Mouse (Mus musculus) liver, embryonic 16.5 days (tissue): ENCODE data around the gene Sec1. TPM values are rescaled to one million over a fixed set of nuclear protein-coding genes. Genes with fewer than 3 reads are reported as not detected.

ENCODE experiments used
- ATAC-seq: fragments of 200-750 bp; cut with Nextera tagmentation; 2 replicates; pipeline ENCODE4 v1.8.0; 2017; ENCODE audit warnings: low read depth, mild to moderate bottlenecking, moderate number of reproducible peaks, moderate library complexity
- H3K27ac ChIP-seq: fragments of 300-500 bp; sonication (generic); 2 replicates; pipeline ENCODE4 v1.5.1; 2014; ENCODE audit warnings: mild to moderate bottlenecking, low read length
- H3K27me3 ChIP-seq: fragments of 300-500 bp; sonication (generic); 2 replicates; pipeline ENCODE4 v1.6.1; 2014; ENCODE audit warnings: low read depth, low read length, mixed read lengths; ENCODE audit not compliant: control insufficient read depth, insufficient read depth
- H3K36me3 ChIP-seq: fragments of 300-500 bp; sonication (generic); 2 replicates; pipeline ENCODE4 v1.6.1; 2014; ENCODE audit warnings: mild to moderate bottlenecking; ENCODE audit not compliant: control insufficient read depth, insufficient read depth
- H3K4me1 ChIP-seq: fragments of 300-500 bp; sonication (generic); 2 replicates; pipeline ENCODE4 v1.6.1; 2014; ENCODE audit warnings: low read depth, low read length, mixed read lengths; ENCODE audit not compliant: control insufficient read depth
- H3K4me2 ChIP-seq: fragments of 300-500 bp; sonication (generic); 2 replicates; pipeline ENCODE4 v1.6.1; 2014; ENCODE audit warnings: low read depth, low read length, mixed read lengths
- H3K4me3 ChIP-seq: fragments of 300-500 bp; sonication (generic); 2 replicates; pipeline ENCODE4 v1.5.1; 2014; ENCODE audit warnings: low read depth, mild to moderate bottlenecking, low read length
- H3K9ac ChIP-seq: fragments of 300-500 bp; sonication (generic); 2 replicates; pipeline ENCODE4 v1.6.1; 2014; ENCODE audit warnings: low read depth, low read length
- H3K9me3 ChIP-seq: fragments of 300-500 bp; sonication (generic); replicated peaks from 2 replicates; pipeline ENCODE4 v1.6.1; 2016; ENCODE audit warnings: low read length; ENCODE audit not compliant: control insufficient read depth
- WGBS: fragments of 180-500 bp; shearing (Covaris S2); extraction: QIAGEN DNeasy Blood & Tissue Kit; methylation state at CpG from one replicate; pipeline ENCODE4 v1.1.7; 2014; ENCODE audit not compliant: insufficient replicate concordance; 5-methylcytosine and 5-hydroxymethylcytosine counted together
- polyA plus RNA-seq: library from polyadenylated mRNA; unstranded; fragments of >200 nt; fragmentation: Nextera tagmentation; extraction: Ambion mirVana; gene quantifications from 2 replicates; pipeline ENCODE4 v1.2.1, GENCODE M21; 2015

The Sec1 gene
- polyA plus RNA-seq, 1 experiment from 2014 or later = 0.05 TPM

- Histone ChIP-seq H3K4me1 (peaks cover 54% of the 10 kb centered on the region), H3K9ac (peak overlapping the region; percentile 74), H3K4me3 (peak overlapping the region; percentile 87), H3K9me3 (no peaks in the 10 kb centered on the region), H3K27ac (peak overlapping the region; percentile 70), H3K27me3 (no peaks in the 10 kb centered on the region), H3K36me3 (peaks cover 24% of the 10 kb centered on the region), H3K4me2 (peak overlapping the region; percentile 96)
- 8% methylated on average over 14 of the region's 14 CpGs for WGBS
- peak; percentile 33 for ATAC-seq
These were observed 20.5 kb upstream of the Sec1 start for GRCm38 (mm10) chr7:45714630-45715089.

- Histone ChIP-seq H3K36me3 (peaks cover 19% of the 10 kb centered on the region), H3K27ac (peak overlapping the region; percentile 70), H3K9ac (peak overlapping the region; percentile 74), H3K4me3 (peak overlapping the region; percentile 87), H3K4me1 (peaks cover 47% of the 10 kb centered on the region), H3K4me2 (peak overlapping the region; percentile 96), H3K27me3 (no peaks in the 10 kb centered on the region), H3K9me3 (no peaks in the 10 kb centered on the region)
- WGBS = 73% methylated on average over 6 of the region's 6 CpGs
- ATAC-seq = no peak
These were observed 19.8 kb upstream of the Sec1 start for GRCm38 (mm10) chr7:45713881-45714520.

- Histone ChIP-seq H3K27ac (peak overlapping the region; percentile 70), H3K4me1 (peaks cover 48% of the 10 kb centered on the region), H3K4me2 (no peak overlapping the region), H3K27me3 (no peaks in the 10 kb centered on the region), H3K36me3 (peaks cover 19% of the 10 kb centered on the region), H3K9ac (no peak overlapping the region), H3K4me3 (no peak overlapping the region), H3K9me3 (no peaks in the 10 kb centered on the region)
- WGBS = 85% methylated on average over 16 of the region's 16 CpGs
- no peak for ATAC-seq
These were observed 19.2 kb upstream of the Sec1 start for GRCm38 (mm10) chr7:45713396-45713795.

- 81% methylated on average over 21 of the region's 21 CpGs for WGBS
- H3K4me2 ChIP-seq = no peak overlapping the region
- no peak overlapping the region for H3K4me3 ChIP-seq
- no peak overlapping the region for H3K9ac ChIP-seq
- H3K27ac ChIP-seq = no peak overlapping the region
- peaks cover 60% of the 10 kb centered on the region for H3K4me1 ChIP-seq
- no peaks in the 10 kb centered on the region for H3K9me3 ChIP-seq
- peaks cover 19% of the 10 kb centered on the region for H3K36me3 ChIP-seq
- no peak for ATAC-seq
- no peaks in the 10 kb centered on the region for H3K27me3 ChIP-seq
These were observed 18.0 kb upstream of the Sec1 start for GRCm38 (mm10) chr7:45712022-45712757.

- WGBS = 82% methylated on average over 24 of the region's 24 CpGs
These were observed 17.3 kb upstream of the Sec1 start for GRCm38 (mm10) chr7:45711316-45712021.

GRCm38 (mm10) chr7:45710477-45711191 lies 16.4 kb upstream of the Sec1 start:
- Histone ChIP-seq H3K27ac (no peak overlapping the region), H3K9ac (no peak overlapping the region), H3K36me3 (peaks cover 19% of the 10 kb centered on the region), H3K4me1 (peaks cover 60% of the 10 kb centered on the region), H3K4me3 (no peak overlapping the region), H3K4me2 (no peak overlapping the region), H3K9me3 (no peaks in the 10 kb centered on the region), H3K27me3 (no peaks in the 10 kb centered on the region)
- 85% methylated on average over 20 of the region's 20 CpGs for WGBS
- no peak for ATAC-seq

More at GRCm38 (mm10) chr7:45711316-45712021, 17.3 kb upstream of the Sec1 start:
- H3K4me3 ChIP-seq = no peak overlapping the region
- no peak overlapping the region for H3K9ac ChIP-seq
- ATAC-seq = no peak
- peaks cover 19% of the 10 kb centered on the region for H3K36me3 ChIP-seq
- H3K4me1 ChIP-seq = peaks cover 60% of the 10 kb centered on the region
- H3K27ac ChIP-seq = no peak overlapping the region
- H3K9me3 ChIP-seq = no peaks in the 10 kb centered on the region
- H3K4me2 ChIP-seq = no peak overlapping the region
- no peaks in the 10 kb centered on the region for H3K27me3 ChIP-seq

- H3K4me1 ChIP-seq = peaks cover 65% of the 10 kb centered on the region
- no peak overlapping the region for H3K4me3 ChIP-seq
- H3K27ac ChIP-seq = no peak overlapping the region
- H3K9ac ChIP-seq = no peak overlapping the region
- ATAC-seq = no peak
- H3K36me3 ChIP-seq = peaks cover 19% of the 10 kb centered on the region
- no peaks in the 10 kb centered on the region for H3K27me3 ChIP-seq
- H3K9me3 ChIP-seq = no peaks in the 10 kb centered on the region
- 69% methylated on average over 14 of the region's 14 CpGs for WGBS
- H3K4me2 ChIP-seq = no peak overlapping the region
These were observed 15.6 kb upstream of the Sec1 start for GRCm38 (mm10) chr7:45709677-45710355.

- 61% methylated on average over 6 of the region's 6 CpGs for WGBS
- peaks cover 19% of the 10 kb centered on the region for H3K36me3 ChIP-seq
- ATAC-seq = no peak
- no peak overlapping the region for H3K4me3 ChIP-seq
- H3K4me2 ChIP-seq = no peak overlapping the region
- no peaks in the 10 kb centered on the region for H3K27me3 ChIP-seq
- no peak overlapping the region for H3K9ac ChIP-seq
- peaks cover 64% of the 10 kb centered on the region for H3K4me1 ChIP-seq
- H3K9me3 ChIP-seq = no peaks in the 10 kb centered on the region
- H3K27ac ChIP-seq = no peak overlapping the region
These were observed 14.8 kb upstream of the Sec1 start for GRCm38 (mm10) chr7:45709036-45709435.
